Mouse (Mus musculus): ENCODE data around the gene Zfp280d. TPM values are rescaled to one million over a fixed set of nuclear protein-coding genes. Genes with fewer than 3 reads are reported as not detected.
A peak's percentile ranks its signal among the peaks of the same experiment; 100 is the strongest.
"Not testable (repeated sequence)": the region's sequence is repeated elsewhere in the genome, so short reads cannot be mapped to it uniquely, and the experiment has no call there.

The Zfp280d gene
- total RNA-seq, 2 experiments from 2014 or later, result 53.7 to 60.4 TPM

DNA sequence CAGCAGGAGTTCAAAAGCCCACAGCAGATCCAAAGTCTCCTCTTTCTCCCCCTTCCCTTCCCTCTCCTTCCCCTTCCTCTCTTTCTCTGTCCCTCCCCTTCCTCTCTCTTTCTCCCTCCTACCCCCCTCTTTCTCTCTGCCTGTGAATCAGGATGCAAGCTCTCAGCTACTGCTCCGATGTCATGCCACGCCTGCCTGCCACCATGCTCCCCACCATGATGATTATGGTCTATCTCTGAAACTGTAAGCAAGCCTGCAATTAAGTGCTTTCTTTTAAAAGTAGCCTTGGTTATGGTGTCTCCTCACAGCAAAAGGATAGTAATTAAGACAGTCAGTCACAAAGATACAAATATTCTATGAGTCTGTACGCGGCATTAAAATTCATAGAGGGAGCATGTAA is 100.3 kb downstream of the Zfp280d start:
- DNase-seq, result no peak

GRCm38 (mm10) chr9:72375639-72376038 is 101.0 kb downstream of the Zfp280d start:
- DNase-seq, result no peak

DNA sequence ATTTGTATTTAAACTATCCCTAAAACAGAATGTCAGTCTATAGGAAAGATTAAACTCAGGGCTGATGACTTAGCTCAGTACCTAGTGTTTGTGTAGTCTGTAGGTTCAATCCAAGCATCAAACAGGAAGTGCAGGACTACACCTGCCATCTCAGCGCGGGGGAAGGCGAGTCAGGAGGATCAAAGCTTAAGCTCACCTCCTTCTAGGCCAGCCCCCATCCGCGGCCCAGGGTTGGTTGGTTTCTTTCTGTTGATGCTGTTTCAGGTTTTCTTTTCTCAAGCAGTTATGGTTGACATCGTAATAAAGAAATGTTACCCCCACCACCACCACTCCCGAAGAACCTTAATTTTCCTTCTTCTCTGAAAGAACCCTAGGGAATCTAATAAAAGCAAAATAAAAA is 111.1 kb downstream of the Zfp280d start:
- DNase-seq, result no peak

GRCm38 (mm10) chr9:72388934-72389333 is 114.3 kb downstream of the Zfp280d start:
- DNase-seq, result no peak

GRCm38 (mm10) chr9:72389431-72390002 is 114.9 kb downstream of the Zfp280d start:
- DNase-seq, result no peak

DNA sequence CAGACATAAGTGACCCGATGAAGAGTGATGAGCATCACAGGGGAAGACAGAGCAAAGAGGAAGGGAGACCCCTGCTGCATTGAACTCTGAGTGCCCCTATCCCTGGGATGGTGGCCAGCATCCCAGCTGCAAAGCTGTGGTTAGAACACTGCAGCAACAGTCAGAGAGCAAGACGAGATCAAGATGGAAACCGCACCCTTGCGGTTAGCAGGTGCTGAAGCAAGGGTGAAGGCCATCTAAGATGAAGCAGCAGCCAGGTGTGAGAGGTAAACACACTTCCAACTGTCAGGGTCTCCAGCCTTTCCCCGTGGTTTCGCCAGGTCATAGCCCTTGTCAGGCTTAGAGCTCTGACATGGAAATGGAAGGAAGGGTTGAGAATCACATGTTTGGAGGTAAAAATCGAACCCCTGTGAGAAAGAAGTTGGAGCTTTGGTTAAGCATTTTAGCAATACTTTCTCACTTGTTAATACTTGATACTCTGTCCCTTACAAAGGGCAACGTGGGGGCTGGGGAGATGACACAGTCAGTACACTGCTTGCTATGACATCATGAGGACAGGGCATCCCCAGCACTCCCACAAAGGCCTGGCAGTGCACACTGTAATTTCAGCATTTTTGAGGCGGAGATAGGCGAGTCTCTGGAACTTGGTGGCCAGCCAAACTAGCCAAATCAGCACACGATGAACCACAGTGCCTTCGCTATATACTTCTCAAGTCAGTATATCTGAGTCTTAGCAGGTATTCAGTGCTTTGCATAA is 115.8 kb downstream of the Zfp280d start:
- DNase-seq, result no peak

- DNase-seq, result no peak
These were observed 118.0 kb downstream of the Zfp280d start for GRCm38 (mm10) chr9:72392686-72393085.

DNA sequence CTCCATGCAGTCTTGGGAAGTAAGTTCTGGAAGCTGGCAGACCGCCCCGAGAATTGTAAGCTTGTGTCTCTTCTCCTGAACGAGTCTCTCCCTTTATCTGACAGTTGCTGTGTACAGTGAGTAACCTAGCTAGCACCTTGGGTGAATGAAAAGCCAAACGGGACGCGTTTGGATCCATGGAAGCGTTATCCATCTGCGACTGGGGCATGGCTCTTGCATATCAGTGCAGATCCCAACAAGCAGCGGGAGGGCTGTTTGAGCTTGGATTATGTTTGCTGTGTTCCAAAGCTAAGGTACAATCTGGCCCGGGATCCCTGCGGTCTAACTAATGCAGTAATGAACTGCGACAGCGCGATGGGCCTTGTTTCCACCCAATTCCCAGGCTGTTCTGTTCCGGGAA is 118.6 kb downstream of the Zfp280d start:
- no peak for DNase-seq

DNA sequence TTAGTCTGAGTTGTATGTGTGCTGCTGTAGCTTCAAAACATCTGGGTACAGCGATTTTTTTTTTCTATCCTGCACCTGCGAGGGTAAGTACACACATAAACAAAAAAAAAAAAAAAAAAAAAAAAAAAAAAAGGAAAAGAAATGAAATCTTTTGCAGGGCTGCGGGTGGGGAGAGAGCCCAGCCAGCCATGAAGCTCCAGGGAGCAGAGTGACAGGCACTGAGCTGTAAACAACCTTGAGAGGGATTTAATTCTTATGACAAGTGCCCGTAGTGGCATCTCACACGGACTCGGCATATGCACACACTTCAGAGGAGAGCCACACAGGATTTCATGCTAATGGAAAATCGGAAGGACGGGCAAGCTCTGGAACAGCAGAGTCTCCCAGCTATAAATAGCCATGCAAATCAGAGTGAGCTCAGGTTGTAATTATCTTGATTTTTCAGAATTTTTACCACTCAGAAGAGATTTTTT is 119.2 kb downstream of the Zfp280d start:
- no peak for DNase-seq

- DNase-seq, result no peak
These were observed 125.5 kb downstream of the Zfp280d start for GRCm38 (mm10) chr9:72400121-72400520.

GRCm38 (mm10) chr9:72401769-72402168 is 127.1 kb downstream of the Zfp280d start:
- DNase-seq, result not testable (repeated sequence)

GRCm38 (mm10) chr9:72403421-72403820 is 128.8 kb downstream of the Zfp280d start:
- no peak for DNase-seq

DNA sequence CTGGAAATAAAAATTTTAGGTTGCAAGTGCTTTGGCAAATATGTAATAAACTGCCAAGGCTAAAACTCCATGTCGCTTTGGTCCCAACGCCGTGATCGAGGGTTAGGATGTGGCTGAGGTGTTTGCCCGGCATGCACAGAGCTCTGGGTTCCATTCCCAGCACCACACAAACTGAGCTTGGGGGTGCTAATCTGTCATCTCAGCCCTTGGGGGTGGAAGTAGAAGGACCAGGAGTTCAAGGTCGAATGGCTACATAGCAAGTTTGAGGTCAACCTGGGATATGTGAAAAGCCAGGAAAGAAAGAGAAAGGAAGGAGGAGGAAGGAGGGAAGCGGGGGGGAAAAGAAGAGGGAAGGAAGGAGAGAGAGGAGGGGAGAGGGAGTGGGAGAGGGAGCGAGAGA is 129.8 kb downstream of the Zfp280d start:
- no peak for DNase-seq

GRCm38 (mm10) chr9:72404934-72405333 is 130.3 kb downstream of the Zfp280d start:
- DNase-seq, result no peak

- DNase-seq, result no peak
These were observed 131.4 kb downstream of the Zfp280d start for GRCm38 (mm10) chr9:72405882-72406638.

GRCm38 (mm10) chr9:72408131-72408586 is 133.5 kb downstream of the Zfp280d start:
- peak; percentile 72 to 76 for DNase-seq

- no peak for DNase-seq
These were observed 134.9 kb downstream of the Zfp280d start for GRCm38 (mm10) chr9:72409381-72410225.

- DNase-seq, result no peak
These were observed 137.1 kb downstream of the Zfp280d start for GRCm38 (mm10) chr9:72411746-72412145.
